Mouse (Mus musculus) spleen, adult 12 weeks (tissue): Measurements from ENCODE around the gene Tmem131.
A peak's percentile ranks its signal among the peaks of the same experiment; 100 is the strongest.

ENCODE experiments used
- DNase-seq: peaks from one replicate; pipeline ENCODE4 v3.0.0; 2022; ENCODE audit warnings: low spot score

The Tmem131 gene

DNA sequence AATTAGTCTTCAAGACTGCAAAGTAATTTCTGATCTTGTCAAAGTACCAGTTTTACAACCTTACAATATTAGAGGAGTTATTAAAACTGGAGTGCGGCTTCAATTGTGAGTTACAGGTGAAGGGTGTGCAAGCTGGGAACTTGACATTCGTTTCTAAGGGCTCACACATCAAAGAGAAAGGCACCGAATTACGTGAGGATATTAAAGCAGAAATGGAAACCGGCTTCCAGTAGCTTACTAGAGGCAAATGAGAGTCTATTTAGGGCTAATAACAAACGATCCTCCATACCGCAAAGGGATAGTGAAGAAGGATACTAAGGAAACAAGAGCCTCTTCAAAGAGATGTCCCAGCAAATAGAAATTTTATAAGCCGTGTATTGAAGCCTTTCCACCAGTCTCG lies 5.1 kb downstream of the Tmem131 start:
- DNase-seq: no peak

DNA sequence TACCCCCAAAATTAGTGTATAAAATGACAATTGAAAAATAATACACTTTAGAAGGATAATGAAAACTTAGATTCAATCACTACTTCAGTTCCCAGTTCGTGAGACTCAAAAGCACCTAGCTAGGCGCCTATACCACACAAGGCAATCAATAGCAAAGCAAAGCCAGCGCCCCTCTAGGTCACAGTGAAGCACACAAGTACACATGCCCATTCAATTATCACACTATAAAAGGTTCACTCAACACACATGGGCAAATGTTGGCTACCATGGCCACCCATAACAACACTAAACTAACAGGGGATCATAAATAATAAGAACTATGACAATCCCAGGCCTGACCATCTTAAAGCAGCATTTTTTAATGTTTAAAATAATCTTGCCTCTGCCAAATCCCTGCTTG lies 5.8 kb downstream of the Tmem131 start:
- DNase-seq: no peak

DNA sequence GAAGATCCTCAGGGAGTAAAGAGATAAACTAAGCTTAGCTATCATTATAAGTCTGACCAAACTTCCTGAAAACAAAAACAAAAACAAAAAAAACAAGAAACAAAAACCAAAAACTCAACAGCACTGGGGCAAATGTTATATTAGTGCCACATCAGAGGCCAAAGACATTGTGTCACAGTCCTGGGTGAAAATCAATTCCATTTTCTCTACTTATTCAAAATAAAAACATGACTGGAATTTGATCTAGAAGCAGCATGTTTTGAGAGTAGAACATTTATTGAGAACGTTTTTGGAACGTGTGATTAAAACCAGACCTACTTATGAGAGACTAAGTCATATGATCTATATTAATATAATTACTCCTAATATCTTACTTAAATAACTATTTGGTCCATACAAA lies 6.5 kb downstream of the Tmem131 start:
- no peak for DNase-seq

DNA sequence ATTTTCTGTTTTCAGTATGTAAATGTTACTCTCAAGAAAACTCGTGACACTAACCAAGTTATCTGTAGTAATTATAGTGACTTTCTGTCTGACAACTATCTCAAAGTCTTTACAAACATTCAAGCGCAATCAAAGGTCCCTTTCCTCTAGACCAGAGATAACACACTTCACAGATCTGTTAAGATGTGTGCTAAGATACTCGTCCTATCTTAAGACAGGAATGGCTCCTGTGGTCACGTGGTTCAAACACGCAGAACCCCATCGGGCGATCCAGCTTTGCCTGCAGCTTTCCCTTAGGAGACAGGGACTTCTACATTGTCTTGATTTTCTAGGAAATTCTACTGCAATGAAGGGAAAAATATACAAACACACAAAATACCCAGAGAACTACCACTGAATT lies 6.9 kb downstream of the Tmem131 start:
- DNase-seq: no peak

DNA sequence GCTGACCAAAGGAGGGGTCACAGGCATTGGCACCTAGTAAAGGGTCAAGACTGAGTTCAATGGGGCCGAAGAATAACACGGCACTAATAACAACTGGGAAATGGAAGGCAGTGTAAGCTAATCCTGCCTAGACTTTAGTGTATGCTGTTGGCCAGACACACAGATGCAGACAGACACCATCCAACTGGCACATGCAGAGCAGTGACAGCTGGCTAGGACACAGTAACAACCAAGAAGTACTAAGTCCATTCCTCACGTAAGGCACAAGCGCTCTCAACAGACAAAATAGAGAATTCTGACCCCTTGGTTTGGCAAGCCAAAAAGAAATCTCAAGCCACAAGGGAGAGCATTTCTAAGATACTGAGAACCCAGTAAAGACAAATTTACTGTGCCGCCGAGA lies 8.7 kb downstream of the Tmem131 start:
- DNase-seq: no peak

DNA sequence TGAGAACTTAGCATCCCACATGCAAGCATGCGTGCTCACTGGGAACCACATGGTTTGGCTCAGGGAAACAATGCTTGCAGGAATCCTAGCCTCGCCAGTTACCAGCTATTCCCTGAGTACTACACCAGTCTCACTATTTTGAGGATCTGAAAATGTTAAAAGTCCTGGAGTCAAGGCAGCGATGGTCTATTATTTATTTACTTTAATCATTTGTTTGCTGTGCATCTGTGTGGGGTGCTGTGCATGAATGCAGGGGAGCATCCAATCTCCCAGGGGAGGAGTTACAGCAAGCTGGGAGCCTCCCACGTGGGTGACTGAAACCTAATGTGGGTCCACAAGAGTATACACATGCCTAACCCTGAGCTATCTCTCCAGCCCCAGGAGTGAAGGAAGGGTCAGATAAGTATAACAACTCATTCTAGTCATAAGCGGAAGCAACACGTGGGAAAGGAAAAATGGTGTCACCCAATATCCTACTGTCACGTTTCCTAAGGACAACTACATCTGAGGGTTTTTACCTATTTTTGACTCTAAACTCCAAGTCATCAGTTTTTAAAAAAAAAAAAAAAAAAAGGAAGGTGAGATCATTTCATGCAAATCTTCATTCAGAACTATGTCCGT lies 9.4 kb downstream of the Tmem131 start:
- no peak for DNase-seq

DNA sequence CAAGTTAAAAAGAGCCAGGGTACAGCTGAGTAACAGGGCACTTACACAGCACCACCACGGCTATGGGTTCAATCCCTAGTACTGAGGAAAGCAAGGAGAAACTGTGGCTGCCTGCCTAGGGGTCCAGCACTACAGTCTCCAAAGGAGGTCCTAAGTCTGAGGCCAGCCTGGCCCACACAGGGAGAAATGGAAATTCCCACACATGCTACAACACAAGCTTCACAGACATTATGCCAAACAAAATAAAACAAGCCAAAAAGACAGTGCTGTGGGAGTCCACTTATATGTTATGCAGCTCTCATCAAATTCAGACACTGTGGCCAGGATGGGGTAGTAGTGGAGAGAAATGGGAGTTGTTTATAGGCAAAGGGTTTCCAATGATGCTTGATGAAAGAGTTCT lies 11.2 kb downstream of the Tmem131 start:
- no peak for DNase-seq

DNA sequence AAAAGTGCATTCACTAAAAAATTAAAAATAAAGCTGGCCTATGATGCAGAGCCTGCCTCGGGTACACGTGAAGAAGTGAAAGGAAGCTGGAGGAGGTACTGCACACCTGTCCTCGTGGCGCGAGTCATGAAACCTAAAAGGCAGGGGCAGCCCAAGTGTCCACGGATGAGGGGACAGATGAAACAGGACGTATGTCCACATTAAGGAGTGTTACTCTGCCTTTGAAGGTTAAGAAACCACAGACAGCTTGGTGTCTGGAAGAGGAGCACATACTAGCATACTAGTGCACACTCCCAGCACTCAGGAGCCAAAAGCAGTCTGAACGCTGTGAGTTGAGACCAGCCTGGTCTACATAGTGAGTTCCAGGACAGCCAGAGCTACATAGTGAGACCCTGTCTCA lies 12.6 kb downstream of the Tmem131 start:
- DNase-seq: no peak

DNA sequence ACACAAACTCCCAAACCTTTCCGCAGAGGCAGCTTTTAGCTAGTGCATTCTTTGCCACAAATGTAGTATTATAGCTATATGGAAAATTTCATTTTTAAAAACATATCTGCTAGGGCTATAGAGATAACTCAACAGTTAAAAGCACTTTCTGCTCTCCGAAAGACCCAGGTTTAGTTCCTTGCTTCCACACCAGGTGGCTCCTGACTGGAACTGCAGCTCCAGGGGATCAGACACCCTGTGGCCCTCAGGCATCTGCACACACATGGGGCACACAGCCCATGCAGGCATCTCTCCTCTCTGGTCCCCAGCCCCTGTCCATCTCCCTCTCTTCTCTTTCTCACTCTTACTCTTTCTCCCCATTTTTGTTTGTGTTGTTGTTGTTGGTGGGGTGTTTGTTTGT lies 13.5 kb downstream of the Tmem131 start:
- no peak for DNase-seq

DNA sequence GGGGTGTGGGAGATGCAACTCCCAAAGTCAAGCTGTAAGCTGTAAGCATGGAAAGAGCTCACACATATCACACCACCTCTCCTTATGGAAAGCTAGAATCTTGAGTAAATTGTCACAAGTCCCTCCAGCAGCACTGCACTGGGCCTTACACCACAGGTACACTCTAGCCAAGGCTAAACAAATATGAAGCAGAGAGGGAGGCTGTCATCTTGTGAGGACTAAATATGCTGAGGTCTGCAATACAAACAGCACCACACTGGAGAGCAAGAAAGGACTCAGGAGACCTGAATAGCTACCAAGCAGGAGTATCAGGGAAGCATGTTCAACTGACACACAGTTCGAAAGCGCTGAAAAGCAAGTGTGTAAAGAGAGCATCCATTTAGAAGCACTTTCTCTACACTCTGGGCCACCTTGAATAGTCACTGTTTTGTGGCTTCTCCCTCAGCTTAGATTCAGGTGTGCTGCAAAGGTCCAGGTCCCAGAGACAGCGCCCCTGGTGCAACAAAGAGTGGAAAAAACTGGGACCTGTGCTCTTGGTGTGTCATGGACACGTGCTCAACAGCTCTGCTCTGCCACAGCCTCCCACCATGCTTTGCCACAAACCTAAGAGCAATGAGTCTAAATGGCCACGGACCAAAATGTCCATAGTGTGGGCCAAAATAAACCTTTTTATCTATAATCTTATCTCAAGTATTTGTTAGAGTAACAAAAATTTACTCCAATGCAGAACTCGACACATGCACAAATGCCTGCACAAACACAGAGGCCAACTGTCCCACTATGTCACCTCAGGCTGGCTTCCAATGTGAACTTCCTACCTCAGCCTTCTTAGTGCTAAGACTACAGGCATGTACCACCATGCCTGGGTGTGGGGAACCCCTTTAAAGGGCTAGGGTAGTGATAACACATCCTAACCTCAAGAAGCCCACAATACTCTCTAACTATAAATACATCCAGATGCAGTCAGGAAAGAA lies 14.8 kb downstream of the Tmem131 start:
- no peak for DNase-seq

DNA sequence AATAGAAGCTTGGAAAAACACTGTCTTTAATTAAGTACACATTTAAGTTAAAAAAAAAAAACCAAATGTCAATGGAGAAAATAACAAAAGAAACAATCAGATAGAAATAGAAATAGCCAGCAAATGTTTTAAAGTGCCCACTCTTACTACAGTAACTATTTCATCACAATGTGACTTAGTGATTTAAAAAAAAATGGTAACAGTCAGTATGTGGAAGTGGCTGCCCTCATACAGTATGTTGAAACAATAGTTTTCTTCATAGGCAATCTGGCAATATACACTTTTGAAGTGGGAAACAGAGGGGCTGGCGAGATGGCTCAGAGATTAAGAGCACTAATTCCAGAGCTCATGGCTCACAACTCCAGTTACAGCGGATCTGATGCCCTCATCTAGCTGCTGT lies 15.9 kb downstream of the Tmem131 start:
- no peak for DNase-seq

DNA sequence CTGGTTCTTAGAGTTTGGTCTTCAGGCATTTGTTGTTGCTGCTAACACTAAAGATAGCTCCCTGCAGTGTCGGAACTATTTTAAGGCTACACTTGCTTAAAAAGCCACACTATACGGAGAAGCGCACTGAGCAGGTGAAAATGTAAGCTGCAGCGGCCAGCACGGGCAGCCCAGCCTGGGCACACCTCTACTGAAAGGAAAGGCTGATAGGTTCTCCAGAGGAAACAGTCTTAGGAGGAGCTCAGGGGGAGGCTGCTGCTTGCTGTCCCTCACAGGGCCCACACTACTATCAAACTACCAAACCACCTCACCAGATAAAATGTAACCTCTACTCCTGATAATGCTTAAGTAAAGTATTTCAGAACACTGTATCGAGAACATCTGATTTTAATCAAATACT lies 16.7 kb downstream of the Tmem131 start:
- no peak for DNase-seq

DNA sequence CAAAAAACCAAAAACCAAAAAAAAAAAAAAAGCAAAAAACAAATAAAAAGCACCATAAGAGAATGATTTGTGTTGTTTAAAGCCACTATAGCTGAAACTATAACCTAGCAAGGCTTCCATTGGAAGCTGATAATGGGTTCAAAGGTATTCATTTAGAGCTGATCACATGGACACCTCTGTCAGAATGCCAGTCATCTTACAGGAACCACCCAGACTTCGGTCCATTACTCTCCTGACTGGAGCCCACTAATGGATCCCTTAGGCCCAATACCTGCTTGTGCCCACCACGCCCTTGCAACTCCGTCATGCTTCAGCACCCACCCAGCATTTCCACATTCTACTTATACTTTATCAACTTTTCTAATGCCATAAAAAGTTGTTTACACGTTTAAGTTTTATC lies 17.2 kb downstream of the Tmem131 start:
- no peak for DNase-seq

DNA sequence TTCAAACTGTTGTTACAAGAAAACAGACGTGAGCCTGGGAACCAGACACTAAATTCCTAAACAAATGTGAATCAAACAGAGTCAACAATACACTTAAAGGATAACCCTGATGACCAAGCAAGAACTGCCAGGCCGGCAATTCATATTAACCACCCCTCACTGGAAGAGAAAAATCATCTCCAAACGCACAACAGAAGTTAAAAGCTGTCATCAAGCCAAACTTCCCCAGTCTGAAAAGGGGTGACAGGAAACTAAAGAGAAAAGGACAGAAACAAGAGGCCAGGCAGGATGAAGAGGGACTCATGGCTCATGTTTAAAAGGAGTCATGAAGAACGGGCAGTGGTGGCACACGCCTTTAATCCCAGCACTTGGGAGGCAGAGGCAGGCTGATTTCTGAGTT lies 17.7 kb downstream of the Tmem131 start:
- no peak for DNase-seq

DNA sequence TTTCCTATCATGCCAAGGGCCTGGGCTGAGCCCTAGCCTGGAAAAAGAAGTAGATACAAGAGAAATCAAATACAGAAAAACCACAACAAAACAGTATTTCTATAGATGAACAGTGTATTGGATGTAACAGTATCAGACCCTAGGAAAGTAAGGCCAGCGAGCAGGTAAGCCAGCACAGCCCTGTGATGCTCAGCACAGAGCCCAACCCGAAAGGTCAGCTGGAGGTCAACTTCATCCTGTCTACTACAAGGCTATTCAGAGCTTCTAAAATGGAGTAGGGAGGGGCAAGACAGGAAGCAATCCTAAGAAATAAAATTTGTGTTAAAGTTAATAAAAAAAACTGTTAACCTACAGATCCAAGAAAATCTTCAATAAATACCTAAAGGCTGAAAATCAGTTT lies 18.6 kb downstream of the Tmem131 start:
- no peak for DNase-seq

DNA sequence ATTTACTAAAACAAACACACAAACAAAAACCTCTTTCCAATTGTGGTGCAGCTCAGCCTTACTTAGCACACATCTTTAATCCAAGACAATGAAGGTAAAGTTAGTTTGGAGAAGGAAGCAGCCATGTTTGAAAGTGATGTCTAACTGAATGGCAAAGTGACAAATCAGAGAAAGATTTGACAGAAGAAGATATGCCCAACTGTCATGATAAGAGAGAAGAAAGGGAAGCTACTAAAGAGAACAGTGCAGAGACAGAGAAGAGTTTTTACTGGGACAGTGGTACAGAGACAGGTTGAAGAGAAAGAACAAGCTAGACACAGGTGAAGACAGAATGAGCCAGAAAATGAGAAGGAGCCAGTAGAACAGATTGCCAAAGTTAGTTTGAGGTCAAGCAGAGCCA lies 19.6 kb downstream of the Tmem131 start:
- DNase-seq: no peak

DNA sequence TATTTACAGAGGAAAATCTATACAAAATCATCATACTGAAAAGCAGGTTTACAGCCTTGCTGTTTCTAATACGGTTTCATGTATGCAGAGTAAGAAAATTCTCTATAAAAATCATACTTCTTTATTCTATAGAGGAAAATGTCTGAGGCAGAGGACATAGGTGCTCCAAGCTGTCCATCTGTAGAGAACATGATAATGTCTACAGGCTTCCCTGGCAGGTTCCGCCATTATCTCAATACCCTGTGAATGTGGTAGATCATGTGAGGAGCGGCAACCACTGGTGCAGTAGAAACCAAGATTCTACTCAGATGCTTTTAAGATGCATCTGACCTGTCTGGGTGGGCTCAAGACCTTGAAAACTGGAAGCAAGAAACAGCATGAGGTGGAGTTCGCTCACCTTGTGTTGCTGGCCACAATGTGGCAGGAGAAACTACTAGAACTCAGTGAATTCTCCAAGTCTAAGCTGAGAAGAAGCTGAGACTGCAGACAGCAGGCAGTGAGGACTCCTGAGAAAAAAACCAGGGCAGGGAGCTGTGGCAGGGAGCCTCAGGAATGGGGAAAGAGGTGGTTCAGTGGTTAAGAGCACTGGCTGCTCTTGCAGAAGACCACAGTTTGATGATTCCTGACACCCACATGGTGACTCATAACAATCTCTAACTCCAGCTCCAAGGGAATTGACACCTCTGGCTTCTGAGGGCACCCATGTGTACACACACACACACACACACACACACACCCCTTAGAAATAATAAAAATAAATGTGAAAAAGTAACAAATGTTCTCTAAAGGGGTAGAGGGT lies 20.6 kb downstream of the Tmem131 start:
- DNase-seq: no peak

DNA sequence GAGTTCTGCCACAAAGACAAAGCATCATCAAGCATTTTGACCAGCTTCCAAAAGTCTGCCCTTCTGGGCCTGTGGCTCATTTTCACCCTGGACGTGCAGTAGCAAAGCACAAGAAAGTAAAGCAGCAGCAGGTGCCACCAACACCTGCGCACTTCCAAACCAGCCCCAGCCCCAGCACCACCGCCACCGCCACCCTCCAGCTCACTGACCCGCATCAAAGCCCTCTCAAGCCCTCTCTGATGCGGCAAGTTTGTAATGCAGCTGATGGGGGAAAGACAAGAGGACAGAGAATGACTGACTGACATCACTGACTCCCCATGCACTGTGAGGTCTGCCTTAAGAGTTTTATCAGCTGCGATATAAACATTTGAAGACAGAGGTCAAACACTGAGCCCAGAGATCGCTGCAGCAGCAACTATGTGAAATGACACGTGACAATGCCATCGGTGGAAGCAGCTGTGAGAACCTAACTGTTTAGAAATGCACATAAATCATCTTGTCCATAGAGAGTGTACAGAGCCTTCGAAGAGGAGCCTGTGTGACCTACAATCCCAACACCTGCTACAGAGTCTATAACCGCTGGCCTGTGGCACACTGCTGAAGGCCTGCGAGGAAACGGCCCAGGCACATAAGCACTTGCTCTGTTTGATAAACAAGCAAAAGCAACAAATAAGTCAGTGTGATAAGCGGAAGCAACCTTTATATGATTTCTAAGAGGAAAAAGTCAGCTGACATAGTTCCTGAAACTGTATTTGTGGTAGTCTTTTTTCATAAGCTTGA lies 21.7 kb downstream of the Tmem131 start:
- no peak for DNase-seq

DNA sequence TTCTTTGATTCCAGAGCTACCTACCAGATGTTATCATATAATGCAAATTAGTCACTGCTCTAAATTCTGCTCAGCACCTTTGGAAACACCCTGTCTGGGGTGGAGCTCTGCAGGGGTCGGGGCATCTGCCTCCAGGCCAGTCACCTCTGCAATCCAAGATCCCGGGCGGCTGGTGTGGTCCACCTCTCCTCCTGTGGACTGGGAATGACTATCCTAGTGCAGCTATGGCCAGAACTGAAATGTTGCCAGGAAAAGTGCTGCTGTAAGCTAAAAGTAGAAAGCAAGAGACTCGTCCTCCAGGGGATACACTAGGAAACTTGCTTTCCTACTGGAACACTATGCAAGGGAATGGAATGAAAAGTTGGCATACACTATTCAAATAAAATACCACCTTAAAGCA lies 22.7 kb downstream of the Tmem131 start:
- no peak for DNase-seq

DNA sequence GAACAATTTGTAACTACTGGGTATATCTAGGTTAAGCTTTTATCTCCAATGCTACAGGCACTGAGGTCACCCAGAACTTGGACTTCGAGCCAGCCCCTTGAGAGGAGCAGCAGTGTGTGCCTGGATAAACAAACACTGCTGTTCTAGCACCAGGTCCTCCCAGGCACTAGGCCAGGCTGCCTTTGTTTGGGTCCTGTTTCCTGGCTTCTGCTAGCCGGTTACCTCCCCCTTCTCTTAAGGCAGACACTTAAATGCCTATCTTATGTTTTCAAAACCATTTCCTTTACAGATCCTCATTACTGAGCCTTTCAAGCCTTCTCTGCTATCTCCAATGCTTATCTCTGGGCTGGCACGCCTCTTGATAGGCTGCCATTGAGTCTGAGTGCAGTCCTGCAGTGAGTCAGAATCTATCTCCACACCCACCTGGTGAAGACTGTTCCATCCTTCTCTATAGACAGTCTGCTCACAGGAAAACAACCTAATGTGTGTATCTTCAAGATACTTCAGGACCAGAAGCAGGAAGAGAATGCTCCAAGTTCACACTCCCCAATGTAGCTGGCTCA lies 23.2 kb downstream of the Tmem131 start:
- DNase-seq: peak; percentile 69

DNA sequence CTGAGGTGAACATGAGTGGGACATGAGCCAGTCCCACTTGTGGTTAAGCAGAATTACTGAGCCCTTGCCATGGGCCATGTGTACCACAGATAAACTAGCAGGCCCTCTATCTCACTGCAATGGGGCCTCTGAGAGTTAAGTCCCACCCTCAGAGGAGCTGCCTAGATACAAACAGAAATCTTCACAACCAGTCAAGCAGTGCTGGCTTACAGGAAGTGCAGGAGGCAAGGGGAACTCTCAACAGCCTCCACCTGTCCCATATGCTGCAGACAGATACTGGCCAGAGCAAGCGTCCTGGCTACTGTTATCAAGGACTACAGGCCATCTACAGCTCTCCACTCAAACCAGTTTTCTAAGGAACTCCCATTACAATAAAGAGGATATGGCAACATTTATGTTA lies 23.7 kb downstream of the Tmem131 start:
- DNase-seq: peak; percentile 66

DNA sequence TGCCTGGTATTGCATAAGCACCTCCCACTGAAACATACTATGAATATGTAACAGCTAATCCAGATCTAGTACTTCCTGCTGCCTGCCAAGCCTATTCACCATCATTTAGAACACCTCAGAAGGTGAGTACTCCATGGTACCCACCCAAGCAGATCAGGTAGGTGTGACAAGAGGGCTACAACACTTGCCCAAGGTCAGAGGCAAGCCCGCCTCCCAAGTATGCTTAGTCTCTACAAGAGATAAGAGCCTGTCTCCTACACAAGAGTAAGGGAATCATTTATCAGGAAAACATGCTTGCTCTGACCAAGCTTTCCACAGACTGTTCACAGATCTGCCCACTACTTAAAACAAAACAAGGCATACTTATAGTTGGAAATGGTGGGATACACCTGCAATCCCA lies 26.0 kb downstream of the Tmem131 start:
- DNase-seq: no peak
